Mouse (Mus musculus): Measurements from ENCODE around the gene BC025920. TPM values are rescaled to one million over a fixed set of nuclear protein-coding genes. Genes with fewer than 3 reads are reported as not detected.
A peak's percentile ranks its signal among the peaks of the same experiment; 100 is the strongest.

BC025920 gene
- polyA plus RNA-seq, 2 experiments, result 0.11 to 2.4 TPM

- H3K4me1 ChIP-seq (replicated peaks; ENCODE audit: control insufficient read depth in 2 of 2, insufficient read depth in 2 of 2, low read length in 1 of 2), result peaks cover 0 to 10% of the 10 kb centered on the region in 2 experiments; a peak in 1 of 4 replicates
- no peak overlapping the region for H3K4me2 ChIP-seq (ENCODE audit: low read depth)
- H3K27ac ChIP-seq, result no peak overlapping the region
- H3K27me3 ChIP-seq (ENCODE audit: control insufficient read depth, insufficient read depth, low read length), result peaks cover 15% of the 10 kb centered on the region
- H3K9ac ChIP-seq (replicated peaks), result no peak overlapping the region
- no peak for ATAC-seq (ENCODE audit: insufficient read depth)
- H3K9me3 ChIP-seq (ENCODE audit: control insufficient read depth, low read length), result no peaks in the 10 kb centered on the region
- H3K4me3 ChIP-seq (ENCODE audit: insufficient read depth in 1 of 2, low read depth in 2 of 2, low read length in 2 of 2), result no peak overlapping the region
- no peaks in the 10 kb centered on the region for H3K36me3 ChIP-seq (replicated peaks; ENCODE audit: control insufficient read depth, insufficient read depth, low read depth)
- TF ChIP-seq CTCF (IDR thresholded peaks at IDR 0.05; ENCODE audit: low read depth), result no peak
- TF ChIP-seq EP300 (IDR thresholded peaks at IDR 0.05; ENCODE audit: low read depth), result no peak
- WGBS (ENCODE audit: insufficient replicate concordance), result 54% methylated on average over 4 of the region's 4 CpGs
- no peak for DNase-seq (ENCODE audit: low read depth in 3 of 3, low spot score in 3 of 3)
Measured at GRCm38 (mm10) chr10:81593223-81593622, 12.8 kb upstream of the BC025920 start.

GRCm38 (mm10) chr10:81593935-81594334 lies 12.1 kb upstream of the BC025920 start:
- ATAC-seq (ENCODE audit: insufficient read depth) (no peak), DNase-seq (ENCODE audit: low read depth in 3 of 3, low spot score in 3 of 3) (no peak)
- Histone ChIP-seq H3K27me3 (ENCODE audit: control insufficient read depth, insufficient read depth, low read length) (peaks cover 15% of the 10 kb centered on the region), H3K4me1 (replicated peaks; ENCODE audit: control insufficient read depth in 2 of 2, insufficient read depth in 2 of 2, low read length in 1 of 2) (peaks cover 0 to 12% of the 10 kb centered on the region in 2 experiments; a peak in 2 of 4 replicates), H3K9me3 (ENCODE audit: control insufficient read depth, low read length) (no peaks in the 10 kb centered on the region), H3K4me2 (ENCODE audit: low read depth) (no peak overlapping the region), H3K36me3 (replicated peaks; ENCODE audit: control insufficient read depth, insufficient read depth, low read depth) (no peaks in the 10 kb centered on the region), H3K9ac (replicated peaks) (no peak overlapping the region), H3K4me3 (ENCODE audit: insufficient read depth in 1 of 2, low read depth in 2 of 2, low read length in 2 of 2) (no peak overlapping the region), H3K27ac (no peak overlapping the region)
- WGBS (ENCODE audit: insufficient replicate concordance), result 71% methylated on average over 18 of the region's 18 CpGs
- TF ChIP-seq CTCF (IDR thresholded peaks at IDR 0.05; ENCODE audit: low read depth), result no peak
- no peak for TF ChIP-seq EP300 (IDR thresholded peaks at IDR 0.05; ENCODE audit: low read depth)

GRCm38 (mm10) chr10:81595599-81595998 lies 10.5 kb upstream of the BC025920 start:
- Histone ChIP-seq H3K4me3 (ENCODE audit: insufficient read depth in 1 of 2, low read depth in 2 of 2, low read length in 2 of 2) (no peak overlapping the region), H3K27me3 (ENCODE audit: control insufficient read depth, insufficient read depth, low read length) (peaks cover 15% of the 10 kb centered on the region), H3K4me2 (ENCODE audit: low read depth) (no peak overlapping the region), H3K27ac (no peak overlapping the region), H3K9me3 (ENCODE audit: control insufficient read depth, low read length) (no peaks in the 10 kb centered on the region), H3K36me3 (replicated peaks; ENCODE audit: control insufficient read depth, insufficient read depth, low read depth) (no peaks in the 10 kb centered on the region), H3K4me1 (replicated peaks; ENCODE audit: control insufficient read depth in 2 of 2, insufficient read depth in 2 of 2, low read length in 1 of 2) (peaks cover 7 to 24% of the 10 kb centered on the region in 2 experiments), H3K9ac (replicated peaks) (no peak overlapping the region)
- ATAC-seq (ENCODE audit: insufficient read depth), result no peak
- 57% methylated on average over 5 of the region's 5 CpGs for WGBS (ENCODE audit: insufficient replicate concordance)
- no peak for DNase-seq (ENCODE audit: low read depth in 3 of 3, low spot score in 3 of 3)
- TF ChIP-seq EP300 (IDR thresholded peaks at IDR 0.05; ENCODE audit: low read depth), result no peak
- TF ChIP-seq CTCF (IDR thresholded peaks at IDR 0.05; ENCODE audit: low read depth), result no peak

- ATAC-seq (ENCODE audit: insufficient read depth) (no peak), DNase-seq (ENCODE audit: low read depth in 3 of 3, low spot score in 3 of 3) (no peak)
- Histone ChIP-seq H3K4me3 (ENCODE audit: insufficient read depth in 1 of 2, low read depth in 2 of 2, low read length in 2 of 2) (peak overlapping the region in 1 of 2 experiments; percentile 27; a peak in 1 of 4 replicates), H3K36me3 (replicated peaks; ENCODE audit: control insufficient read depth, insufficient read depth, low read depth) (no peaks in the 10 kb centered on the region), H3K4me1 (replicated peaks; ENCODE audit: control insufficient read depth in 2 of 2, insufficient read depth in 2 of 2, low read length in 1 of 2) (peaks cover 15 to 32% of the 10 kb centered on the region in 2 experiments), H3K9me3 (ENCODE audit: control insufficient read depth, low read length) (no peaks in the 10 kb centered on the region), H3K27ac (no peak overlapping the region), H3K27me3 (ENCODE audit: control insufficient read depth, insufficient read depth, low read length) (peaks cover 15% of the 10 kb centered on the region), H3K9ac (replicated peaks) (no peak overlapping the region), H3K4me2 (ENCODE audit: low read depth) (peak overlapping the region; percentile 44)
- WGBS (ENCODE audit: insufficient replicate concordance), result 23% methylated on average over 10 of the region's 10 CpGs
- TF ChIP-seq EP300 (IDR thresholded peaks at IDR 0.05; ENCODE audit: low read depth) (no peak), CTCF (IDR thresholded peaks at IDR 0.05; ENCODE audit: low read depth) (no peak)
Measured at GRCm38 (mm10) chr10:81596611-81597010, 9.5 kb upstream of the BC025920 start.

- Histone ChIP-seq H3K27ac (no peak overlapping the region), H3K4me2 (ENCODE audit: low read depth) (peak overlapping the region; percentile 44), H3K9ac (replicated peaks) (no peak overlapping the region), H3K4me3 (ENCODE audit: insufficient read depth in 1 of 2, low read depth in 2 of 2, low read length in 2 of 2) (peak overlapping the region in 1 of 2 experiments; percentile 22; a peak in 1 of 4 replicates), H3K4me1 (replicated peaks; ENCODE audit: control insufficient read depth in 2 of 2, insufficient read depth in 2 of 2, low read length in 1 of 2) (peaks cover 16 to 36% of the 10 kb centered on the region in 2 experiments), H3K27me3 (ENCODE audit: control insufficient read depth, insufficient read depth, low read length) (peaks cover 15% of the 10 kb centered on the region), H3K9me3 (ENCODE audit: control insufficient read depth, low read length) (no peaks in the 10 kb centered on the region), H3K36me3 (replicated peaks; ENCODE audit: control insufficient read depth, insufficient read depth, low read depth) (no peaks in the 10 kb centered on the region)
- DNase-seq (ENCODE audit: low read depth in 3 of 3, low spot score in 3 of 3), result no peak
- TF ChIP-seq EP300 (IDR thresholded peaks at IDR 0.05; ENCODE audit: low read depth) (no peak), CTCF (IDR thresholded peaks at IDR 0.05; ENCODE audit: low read depth) (no peak)
- ATAC-seq (ENCODE audit: insufficient read depth), result no peak
- WGBS (ENCODE audit: insufficient replicate concordance), result 9% methylated on average over 12 of the region's 12 CpGs
Measured at GRCm38 (mm10) chr10:81597137-81597950, 8.7 kb upstream of the BC025920 start.

Data from liver, embryonic 14.5 days (tissue).